Mouse (Mus musculus): ENCODE data around the gene Zfr2. TPM values are rescaled to one million over a fixed set of nuclear protein-coding genes. Genes with fewer than 3 reads are reported as not detected.
A peak's percentile ranks its signal among the peaks of the same experiment; 100 is the strongest.

Zfr2 gene
- total RNA-seq, 1 experiment from 2014 or later: 0.10 TPM

- no peak for ATAC-seq (replicated peaks; ENCODE audit: insufficient number of reproducible peaks, low FRiP score, low TSS enrichment, poor library complexity, severe bottlenecking)
Measured at GRCm38 (mm10) chr10:81236471-81237268, 3.7 kb downstream of the Zfr2 start.

- ATAC-seq (replicated peaks; ENCODE audit: insufficient number of reproducible peaks, low FRiP score, low TSS enrichment, poor library complexity, severe bottlenecking): no peak
Measured at GRCm38 (mm10) chr10:81238618-81239017, 5.7 kb downstream of the Zfr2 start.

DNA sequence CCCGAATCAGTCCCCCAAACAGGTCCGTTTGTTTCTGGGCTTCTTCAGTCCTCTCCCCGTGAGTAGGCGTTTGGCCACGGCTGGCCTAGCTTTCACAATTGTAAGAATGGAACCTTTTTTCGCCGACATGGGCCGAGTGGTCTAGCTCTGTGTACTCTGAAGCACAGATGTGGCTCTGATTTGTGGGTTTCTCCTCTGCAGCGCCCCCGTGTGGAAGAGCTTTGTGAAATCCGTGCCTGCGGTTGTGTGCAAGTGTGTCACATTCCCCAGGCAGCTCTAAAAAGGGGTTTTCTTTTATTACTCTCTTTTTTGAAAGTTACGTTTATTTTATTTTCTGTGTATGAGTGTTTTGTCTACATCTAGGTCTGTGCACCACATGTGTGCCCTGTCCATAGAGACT is 7.9 kb downstream of the Zfr2 start:
- ATAC-seq (replicated peaks; ENCODE audit: insufficient number of reproducible peaks, low FRiP score, low TSS enrichment, poor library complexity, severe bottlenecking): no peak

- no peak for ATAC-seq (replicated peaks; ENCODE audit: insufficient number of reproducible peaks, low FRiP score, low TSS enrichment, poor library complexity, severe bottlenecking)
Measured at GRCm38 (mm10) chr10:81242021-81242420, 9.1 kb downstream of the Zfr2 start.

DNA sequence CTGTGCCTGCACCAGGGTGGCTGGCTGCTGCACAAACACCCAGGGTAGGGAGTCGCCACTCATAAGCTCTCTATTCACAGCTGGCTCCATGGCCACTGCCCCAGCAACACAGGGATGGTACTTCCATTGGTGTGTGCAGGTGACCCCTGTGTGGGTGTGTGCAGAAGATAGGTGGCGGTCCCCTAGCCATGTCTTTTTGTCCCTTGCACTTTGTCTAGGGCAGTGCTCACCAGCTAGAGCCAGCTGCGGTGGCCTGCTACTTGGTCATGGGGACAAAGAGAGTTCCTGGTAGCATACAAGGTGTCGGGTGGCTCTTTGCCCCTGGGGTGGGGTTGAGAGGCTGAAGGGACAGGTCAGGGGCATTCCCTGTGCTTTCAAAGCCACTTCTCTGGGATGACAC is 11.2 kb downstream of the Zfr2 start:
- no peak for ATAC-seq (replicated peaks; ENCODE audit: insufficient number of reproducible peaks, low FRiP score, low TSS enrichment, poor library complexity, severe bottlenecking)

- peak; percentile 84 for ATAC-seq (replicated peaks; ENCODE audit: insufficient number of reproducible peaks, low FRiP score, low TSS enrichment, poor library complexity, severe bottlenecking)
Measured at GRCm38 (mm10) chr10:81244595-81244994, 11.6 kb downstream of the Zfr2 start.

- ATAC-seq (replicated peaks; ENCODE audit: insufficient number of reproducible peaks, low FRiP score, low TSS enrichment, poor library complexity, severe bottlenecking): no peak
Measured at GRCm38 (mm10) chr10:81245166-81245565, 12.2 kb downstream of the Zfr2 start.

GRCm38 (mm10) chr10:81247804-81248203 is 14.8 kb downstream of the Zfr2 start:
- no peak for ATAC-seq (replicated peaks; ENCODE audit: insufficient number of reproducible peaks, low FRiP score, low TSS enrichment, poor library complexity, severe bottlenecking)

DNA sequence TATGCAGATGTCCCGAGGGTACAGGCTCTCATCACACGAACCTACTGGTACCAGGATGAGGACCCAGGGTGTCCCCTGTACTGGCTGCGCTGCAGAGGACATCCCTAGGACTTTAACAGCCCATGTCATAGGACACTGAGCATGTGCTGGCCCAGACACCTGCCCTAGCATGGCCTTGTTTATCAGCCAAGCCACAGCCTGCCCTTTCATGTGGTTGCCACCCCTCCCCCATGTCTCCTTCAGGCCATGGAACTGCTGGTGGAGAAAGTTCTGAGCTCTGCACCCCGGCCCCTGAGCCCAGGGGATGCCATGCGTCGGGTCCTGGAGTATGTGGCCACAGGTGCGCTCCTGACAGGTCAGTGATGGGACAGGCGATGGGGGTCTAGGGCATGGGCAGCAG is 16.5 kb downstream of the Zfr2 start:
- ATAC-seq (replicated peaks; ENCODE audit: insufficient number of reproducible peaks, low FRiP score, low TSS enrichment, poor library complexity, severe bottlenecking): no peak

DNA sequence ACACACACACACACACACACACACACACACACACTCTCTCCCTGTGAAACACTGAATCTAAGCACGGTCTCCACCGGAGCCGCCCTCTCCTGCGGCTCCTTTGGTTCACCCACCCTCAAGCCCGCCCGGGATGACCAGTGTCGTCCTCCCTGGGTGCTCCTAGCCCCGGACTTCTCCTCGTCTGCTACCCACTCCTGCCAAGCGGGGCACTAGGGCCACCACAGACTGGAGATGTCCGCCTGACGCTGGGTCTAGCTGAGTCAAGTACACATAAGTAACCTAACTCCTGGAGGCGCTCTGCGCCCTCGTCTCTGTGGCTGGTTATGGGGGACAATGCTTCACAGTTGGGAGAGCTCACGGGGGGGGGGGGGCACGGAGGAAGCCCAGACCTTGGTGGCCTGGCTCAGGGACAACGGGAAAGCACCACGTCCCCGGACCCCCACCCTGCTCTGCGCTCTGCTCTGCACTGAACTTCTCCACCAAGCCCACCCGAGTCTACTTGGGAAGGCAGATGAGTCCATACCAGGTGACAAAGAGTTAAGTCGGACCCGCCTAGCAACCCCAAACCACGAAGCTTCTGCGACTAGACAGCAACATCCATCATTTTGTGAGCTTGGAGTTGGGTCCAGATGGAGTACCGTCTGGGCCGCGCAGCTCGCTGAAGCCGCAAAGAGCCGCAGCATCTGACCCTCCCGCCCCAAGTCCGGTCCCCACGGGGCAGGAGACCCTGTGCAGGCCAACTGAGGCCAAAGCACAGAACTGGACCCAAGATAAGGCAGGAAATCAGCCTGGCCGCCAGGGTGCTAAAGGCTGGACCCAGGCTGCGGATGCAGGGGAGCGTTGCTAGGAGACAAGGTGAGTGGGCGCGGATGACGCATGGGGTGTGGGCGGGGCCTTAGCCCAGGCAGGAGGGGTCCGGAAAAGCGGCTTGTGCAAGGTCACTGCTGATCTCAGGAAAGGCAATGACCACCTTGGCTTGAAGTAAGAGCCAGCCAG is 19.8 kb downstream of the Zfr2 start, which contains the start of gene Matk:
TSS of gene Matk (plus strand) at position 512 of the 996 bp plus-strand sequence.
- ATAC-seq (replicated peaks; ENCODE audit: insufficient number of reproducible peaks, low FRiP score, low TSS enrichment, poor library complexity, severe bottlenecking): no peak

- no peak for ATAC-seq (replicated peaks; ENCODE audit: insufficient number of reproducible peaks, low FRiP score, low TSS enrichment, poor library complexity, severe bottlenecking)
Measured at GRCm38 (mm10) chr10:81254886-81255285, 21.9 kb downstream of the Zfr2 start.

DNA sequence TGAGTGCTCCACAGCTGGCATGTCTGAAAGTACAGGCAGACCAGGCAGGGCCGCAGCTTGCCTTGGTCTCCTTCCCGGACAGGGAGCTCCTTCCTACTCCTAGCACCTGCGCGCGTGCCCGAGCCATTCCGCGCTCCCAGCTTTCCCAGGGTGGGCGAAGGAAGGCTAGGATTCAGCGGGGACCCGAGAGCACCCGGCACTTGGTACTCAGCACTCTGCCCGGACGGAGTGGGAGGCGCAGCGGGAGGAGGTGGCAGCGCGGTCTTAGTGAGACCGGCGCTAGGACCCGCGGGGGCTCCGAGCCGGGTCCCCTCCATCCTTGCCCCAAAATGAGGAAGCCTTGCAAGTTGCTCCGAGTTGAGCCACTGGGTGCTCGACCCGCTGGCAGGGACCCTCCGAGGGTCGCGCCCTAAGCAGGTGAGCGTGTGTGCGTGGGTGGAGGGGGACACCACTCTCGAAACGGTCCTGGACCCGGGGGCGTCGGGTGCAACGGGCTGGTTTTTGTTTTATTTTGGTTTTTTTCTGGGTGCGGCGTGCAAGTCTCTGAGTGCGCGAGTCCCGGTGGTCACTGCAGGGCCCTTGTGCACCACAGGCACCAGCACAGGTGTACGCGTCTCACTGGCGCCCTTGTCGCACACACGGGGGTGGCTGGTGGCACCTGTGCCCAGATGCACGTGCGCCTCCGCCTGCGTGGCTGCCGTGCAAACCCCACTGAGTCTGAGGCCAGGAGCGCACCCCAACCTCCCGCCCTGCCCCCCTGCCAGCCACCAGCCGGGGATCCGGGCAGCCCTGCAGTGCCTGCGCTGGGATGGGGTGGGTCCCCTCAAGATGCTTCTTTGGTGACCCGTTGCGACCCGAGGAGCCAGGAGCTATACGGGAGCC is 24.4 kb downstream of the Zfr2 start:
- ATAC-seq (replicated peaks; ENCODE audit: insufficient number of reproducible peaks, low FRiP score, low TSS enrichment, poor library complexity, severe bottlenecking): peak; percentile 29; the same call in 1 of the 2 replicates

- no peak for ATAC-seq (replicated peaks; ENCODE audit: insufficient number of reproducible peaks, low FRiP score, low TSS enrichment, poor library complexity, severe bottlenecking)
Measured at GRCm38 (mm10) chr10:81259225-81259884, 26.4 kb downstream of the Zfr2 start.

DNA sequence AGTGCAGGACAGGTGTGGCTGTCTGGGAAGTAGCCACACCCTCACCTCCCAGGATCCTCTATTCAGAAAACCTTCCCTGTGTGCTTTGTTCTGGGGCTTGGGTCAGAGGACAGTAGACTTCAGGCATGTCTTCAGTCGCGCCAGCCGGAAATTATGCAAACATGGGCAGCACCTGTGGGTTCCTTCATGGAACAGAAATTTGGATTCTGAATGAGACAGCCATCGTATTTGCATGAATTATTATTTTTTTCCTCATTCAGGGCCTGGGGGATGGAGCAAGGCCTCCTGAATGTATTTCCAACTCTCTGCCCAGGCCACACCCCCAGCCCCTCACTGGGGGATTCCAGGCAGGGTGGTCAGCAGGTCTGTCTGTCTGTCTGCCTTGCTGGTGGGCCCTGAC is 28.1 kb downstream of the Zfr2 start:
- ATAC-seq (replicated peaks; ENCODE audit: insufficient number of reproducible peaks, low FRiP score, low TSS enrichment, poor library complexity, severe bottlenecking): no peak

DNA sequence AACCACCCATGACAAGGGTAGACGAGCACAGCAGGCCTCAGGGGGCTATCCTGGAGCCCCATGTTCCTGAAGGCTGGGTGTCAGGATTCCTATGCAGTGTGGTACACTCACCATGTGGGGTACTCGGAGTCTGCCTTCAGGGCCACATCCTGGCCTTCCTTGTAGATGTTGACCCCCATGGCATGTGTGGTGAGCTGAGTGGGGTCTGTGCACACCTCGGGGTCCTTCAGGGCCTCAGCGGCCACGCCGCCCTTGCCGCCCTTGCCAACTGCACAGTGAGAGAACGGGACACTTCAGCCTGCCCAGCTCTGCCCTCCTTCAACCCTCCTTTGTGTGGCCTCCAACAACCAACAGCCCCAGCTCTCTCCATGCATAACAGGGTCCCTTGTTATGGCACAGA is 32.6 kb downstream of the Zfr2 start:
- no peak for ATAC-seq (replicated peaks; ENCODE audit: insufficient number of reproducible peaks, low FRiP score, low TSS enrichment, poor library complexity, severe bottlenecking)

- peak; percentile 64 for ATAC-seq (replicated peaks; ENCODE audit: insufficient number of reproducible peaks, low FRiP score, low TSS enrichment, poor library complexity, severe bottlenecking)
Measured at GRCm38 (mm10) chr10:81266211-81267105, 33.5 kb downstream of the Zfr2 start, which contains the start of the genes Mrpl54 and Apba3. TSS of gene Mrpl54 (minus strand) at chr10:81266934. TSS of gene Apba3 (plus strand) at chr10:81266960.

- peak; percentile 69 for ATAC-seq (replicated peaks; ENCODE audit: insufficient number of reproducible peaks, low FRiP score, low TSS enrichment, poor library complexity, severe bottlenecking)
Measured at GRCm38 (mm10) chr10:81268056-81268455, 35.1 kb downstream of the Zfr2 start.
